In the genomic region with DNA sequence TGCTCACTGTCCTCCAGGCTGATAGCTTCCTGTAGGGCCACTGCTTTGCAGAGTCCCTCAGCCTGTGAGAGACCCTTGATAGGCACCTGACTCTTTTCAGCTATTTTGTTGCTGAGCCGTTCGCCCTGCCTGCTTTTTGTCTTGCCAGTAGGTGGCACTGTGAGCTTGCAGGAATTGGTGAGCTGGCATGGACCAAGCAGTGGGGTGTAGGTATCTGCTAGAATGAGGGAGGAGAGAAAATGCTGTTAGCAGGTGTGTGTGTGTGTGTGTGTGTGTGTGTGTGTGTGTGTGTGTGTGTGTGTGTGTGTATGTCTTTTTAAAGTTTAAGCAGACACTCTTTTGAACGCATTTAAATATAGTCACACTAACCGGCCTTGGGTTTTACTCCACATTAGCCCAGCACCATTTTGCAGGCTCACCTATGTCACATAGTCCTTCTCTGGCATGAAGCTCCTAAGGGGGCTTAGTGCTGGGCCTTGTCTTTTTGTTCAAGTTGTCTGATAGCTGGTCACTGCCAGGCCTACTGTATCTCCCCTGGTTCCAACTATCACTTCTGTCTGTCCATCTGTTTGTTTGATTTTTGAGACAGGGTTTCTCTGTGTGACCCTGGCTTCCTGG, we compare ENCODE assay signal across 8 mouse cellular contexts. TPM values are rescaled to one million over a fixed set of nuclear protein-coding genes. Genes with fewer than 3 reads are reported as not detected.
DNase-seq lines count a peak whose midpoint lies in the region; ATAC-seq and TF ChIP-seq lines count a peak whose summit lies in the region.

No protein-coding gene starts in this region.

- H3K4me3 ChIP-seq in embryonic facial prominence, embryonic 11.5 days (ENCODE audit: low read depth, low read length) = no peak overlapping the region
- no peak overlapping the region for H3K4me3 ChIP-seq in heart, postnatal 0 days (ENCODE audit: low read depth, low read length)
- no peak overlapping the region for H3K4me3 ChIP-seq in liver, postnatal 0 days (ENCODE audit: low read depth, low read length)
- no peak overlapping the region for H3K4me3 ChIP-seq in testis, adult 2 months (ENCODE audit: control insufficient read depth, low read depth, low read length)

- H3K27ac ChIP-seq in embryonic facial prominence, embryonic 11.5 days (replicated peaks; ENCODE audit: low read depth, low read length) = no peak overlapping the region
- no peak overlapping the region for H3K27ac ChIP-seq in heart, postnatal 0 days (ENCODE audit: low read depth)
- no peak overlapping the region for H3K27ac ChIP-seq in liver, postnatal 0 days (ENCODE audit: low read depth)
- no peak overlapping the region for H3K27ac ChIP-seq in testis, adult 2 months (ENCODE audit: control insufficient read depth, insufficient read depth, low read depth, low read length)

- WGBS in embryonic facial prominence, embryonic 11.5 days = 34% methylated on average over 4 of the region's 4 CpGs
- WGBS in heart, postnatal 0 days = 28% methylated on average over 4 of the region's 4 CpGs
- WGBS in liver, postnatal 0 days (ENCODE audit: insufficient replicate concordance) = 25% methylated on average over 4 of the region's 4 CpGs

- 0 out of 2 replicates have a peak, but pooled peaks cover 2% of the 10 kb centered on the region for H3K27me3 ChIP-seq in embryonic facial prominence, embryonic 11.5 days (ENCODE audit: control insufficient read depth, insufficient read depth, low read length)
- no peaks in the 10 kb centered on the region for H3K27me3 ChIP-seq in heart, postnatal 0 days (ENCODE audit: control insufficient read depth, insufficient read depth, low read length)
- no peaks in the 10 kb centered on the region for H3K27me3 ChIP-seq in liver, postnatal 0 days (ENCODE audit: insufficient read depth, low read length)
- H3K27me3 ChIP-seq in testis, adult 2 months (ENCODE audit: control insufficient read depth, insufficient read depth, low read length) = no peaks in the 10 kb centered on the region

- H3K9me3 ChIP-seq in embryonic facial prominence, embryonic 11.5 days (replicated peaks; ENCODE audit: control insufficient read depth, low read length) = no peaks in the 10 kb centered on the region
- H3K9me3 ChIP-seq in heart, postnatal 0 days (replicated peaks; ENCODE audit: control insufficient read depth, low read length) = no peaks in the 10 kb centered on the region
- H3K9me3 ChIP-seq in liver, postnatal 0 days (ENCODE audit: low read length) = no peaks in the 10 kb centered on the region

- no peak overlapping the region for H3K4me2 ChIP-seq in embryonic facial prominence, embryonic 11.5 days (ENCODE audit: low read depth, low read length)
- no peak overlapping the region for H3K4me2 ChIP-seq in heart, postnatal 0 days (ENCODE audit: low read depth, low read length)
- no peak overlapping the region for H3K4me2 ChIP-seq in liver, postnatal 0 days (ENCODE audit: low read depth, low read length)

- H3K36me3 ChIP-seq in embryonic facial prominence, embryonic 11.5 days (replicated peaks; ENCODE audit: control insufficient read depth, insufficient read depth, low read depth, low read length) = no peaks in the 10 kb centered on the region
- no peaks in the 10 kb centered on the region for H3K36me3 ChIP-seq in heart, postnatal 0 days (replicated peaks; ENCODE audit: control insufficient read depth, insufficient read depth, low read length)
- H3K36me3 ChIP-seq in liver, postnatal 0 days (replicated peaks; ENCODE audit: insufficient read depth, low read length) = no peaks in the 10 kb centered on the region
- no peaks in the 10 kb centered on the region for H3K36me3 ChIP-seq in testis, adult 2 months (ENCODE audit: control insufficient read depth, insufficient read depth, low read length)

- H3K9ac ChIP-seq in embryonic facial prominence, embryonic 11.5 days (replicated peaks; ENCODE audit: low read length) = no peak overlapping the region
- no peak overlapping the region for H3K9ac ChIP-seq in heart, postnatal 0 days (replicated peaks; ENCODE audit: low read depth, low read length)
- H3K9ac ChIP-seq in liver, postnatal 0 days (replicated peaks) = no peak overlapping the region

- peak; percentile 99 for TF ChIP-seq CTCF in heart, postnatal 0 days (IDR thresholded peaks at IDR 0.05; ENCODE audit: low read depth)
- TF ChIP-seq CTCF in liver, postnatal 0 days (IDR thresholded peaks at IDR 0.05; ENCODE audit: low read depth) = peak; percentile 96
- TF ChIP-seq CTCF in testis, adult 2 months (IDR thresholded peaks at IDR 0.05; ENCODE audit: control insufficient read depth, insufficient read depth, insufficient replicate concordance, low read depth, low read length) = peak; percentile 85; the same call in 1 of the 2 replicates

- TF ChIP-seq POLR2A in testis, adult 2 months (IDR thresholded peaks at IDR 0.05; ENCODE audit: control insufficient read depth, low read depth, low read length) = no peak

- DNase-seq in CD4-positive, CD25-positive, alpha-beta regulatory T cell, adult 2 months (ENCODE audit: low read depth, low spot score) = peak; percentile 88
- peak; percentile 70 for DNase-seq in adrenal gland, postnatal 25 days
- peak; percentile 82 for DNase-seq in embryonic facial prominence, embryonic 11.5 days (ENCODE audit: low spot score)
- peak; percentile 65 for DNase-seq in heart, postnatal 0 days (ENCODE audit: low spot score)
- peak; percentile 76 to 82 for DNase-seq in kidney, postnatal 25 days
- peak; percentile 76 for DNase-seq in liver, postnatal 0 days

- ATAC-seq in embryonic facial prominence, embryonic 11.5 days (replicated peaks; ENCODE audit: insufficient number of reproducible peaks, low FRiP score, low TSS enrichment, low read depth) = 0 out of 2 replicates have a peak, but pooled peaks have one; percentile 72
- peak; percentile 75; the same call in 1 of the 2 replicates for ATAC-seq in heart, postnatal 0 days (ENCODE audit: insufficient read depth, low read depth)
- peak; percentile 56 for ATAC-seq in liver, postnatal 0 days
- peak; percentile 84 for ATAC-seq in neutrophil, adult 5-6 weeks (ENCODE audit: extremely low read depth, insufficient number of reproducible peaks, low FRiP score, poor library complexity, severe bottlenecking)

- no peaks in the 10 kb centered on the region for H3K4me1 ChIP-seq in embryonic facial prominence, embryonic 11.5 days (ENCODE audit: control insufficient read depth, insufficient read depth, low read length)
- H3K4me1 ChIP-seq in heart, postnatal 0 days (ENCODE audit: control insufficient read depth, insufficient read depth) = no peaks in the 10 kb centered on the region
- no peaks in the 10 kb centered on the region for H3K4me1 ChIP-seq in liver, postnatal 0 days (ENCODE audit: insufficient read depth)
- H3K4me1 ChIP-seq in testis, adult 2 months (ENCODE audit: control insufficient read depth, insufficient read depth, low read length) = no peaks in the 10 kb centered on the region

- no peak for TF ChIP-seq EP300 in heart, postnatal 0 days (IDR thresholded peaks at IDR 0.05; ENCODE audit: low read depth)
- no peak for TF ChIP-seq EP300 in liver, postnatal 0 days (IDR thresholded peaks at IDR 0.05; ENCODE audit: low read depth)

RNA-seq across cellular contexts. Expression of a gene that starts 3.4 kb away (rescaled TPM):
- not detected in 2 replicates for total RNA-seq in adrenal gland, postnatal 25 days (2021)
- polyA plus RNA-seq in embryonic facial prominence, embryonic 11.5 days (2014; fragmentation: Nextera tagmentation; extraction: Ambion mirVana) = not detected in 2 replicates
- 0.15 TPM in 1 of 2 replicates, not detected in the other for total RNA-seq in heart, postnatal 0 days (2014; rRNA removed; ENCODE audit: low replicate concordance)
- polyA plus RNA-seq in heart, postnatal 0 days (2015; fragmentation: Nextera tagmentation; extraction: Ambion mirVana) = not detected in 2 replicates
- polyA plus RNA-seq in liver, postnatal 0 days (2015; fragmentation: Nextera tagmentation; extraction: Ambion mirVana) = not detected in 2 replicates
- not detected in 2 replicates for total RNA-seq in neutrophil, adult 5-6 weeks (2017)
- polyA plus RNA-seq in testis, adult 2 months (2012; rRNA removed) = 0.01 TPM in 2 replicates

RNA-seq across cellular contexts. Expression of a gene that starts 51.6 kb away (rescaled TPM):
- 0.18 TPM in 1 of 2 replicates, not detected in the other for total RNA-seq in adrenal gland, postnatal 25 days (2021)
- not detected in 2 replicates for polyA plus RNA-seq in embryonic facial prominence, embryonic 11.5 days (2014; fragmentation: Nextera tagmentation; extraction: Ambion mirVana)
- total RNA-seq in heart, postnatal 0 days (2014; rRNA removed; ENCODE audit: low replicate concordance) = 0.76 and 0.89 TPM in 2 replicates
- polyA plus RNA-seq in heart, postnatal 0 days (2015; fragmentation: Nextera tagmentation; extraction: Ambion mirVana) = 0.05 and 0.08 TPM in 2 replicates
- 7.6 and 8.4 TPM in 2 replicates for polyA plus RNA-seq in liver, postnatal 0 days (2015; fragmentation: Nextera tagmentation; extraction: Ambion mirVana)
- 296 and 308 TPM in 2 replicates for total RNA-seq in neutrophil, adult 5-6 weeks (2017)
- 0.48 and 0.52 TPM in 2 replicates for polyA plus RNA-seq in testis, adult 2 months (2012; rRNA removed)
